Mouse (Mus musculus): ENCODE results near the gene Tjp3.

Tjp3 gene

GRCm38 (mm10) chr10:81284189-81284588, 7.2 kb downstream of the Tjp3 start:
- peaks cover 8% of the 10 kb centered on the region; the same call in 1 of the 2 replicates for H3K36me3 ChIP-seq (ENCODE audit: insufficient read depth, low read length)
- peaks cover 40% of the 10 kb centered on the region for H3K27me3 ChIP-seq (ENCODE audit: insufficient read depth, low read length)
- peak overlapping the region; percentile 80 for H3K4me3 ChIP-seq (replicated peaks; ENCODE audit: low read length)
- TF ChIP-seq CTCF (conservative IDR thresholded peaks at IDR 0.05; ENCODE audit: low read length) (no peak), NANOG (IDR thresholded peaks at IDR 0.05; ENCODE audit: borderline replicate concordance, low read length) (no peak), POU5F1 (IDR thresholded peaks at IDR 0.05; ENCODE audit: borderline replicate concordance, low read length) (no peak)
- H3K4me1 ChIP-seq (replicated peaks; ENCODE audit: low read depth, low read length), result peaks cover 92% of the 10 kb centered on the region
- no peaks in the 10 kb centered on the region for H3K9me3 ChIP-seq (ENCODE audit: low read length)

- H3K4me3 ChIP-seq (replicated peaks; ENCODE audit: low read length), result peak overlapping the region; percentile 64
- TF ChIP-seq POU5F1 (IDR thresholded peaks at IDR 0.05; ENCODE audit: borderline replicate concordance, low read length) (no peak), CTCF (conservative IDR thresholded peaks at IDR 0.05; ENCODE audit: low read length) (no peak), NANOG (IDR thresholded peaks at IDR 0.05; ENCODE audit: borderline replicate concordance, low read length) (no peak)
Observed at GRCm38 (mm10) chr10:81279496-81279895, 11.9 kb downstream of the Tjp3 start.

GRCm38 (mm10) chr10:81277676-81278075, 13.7 kb downstream of the Tjp3 start:
- Histone ChIP-seq H3K9me3 (ENCODE audit: low read length) (no peaks in the 10 kb centered on the region), H3K27me3 (ENCODE audit: insufficient read depth, low read length) (peaks cover 28% of the 10 kb centered on the region), H3K36me3 (ENCODE audit: insufficient read depth, low read length) (peaks cover 39% of the 10 kb centered on the region), H3K4me3 (replicated peaks; ENCODE audit: low read length) (peak overlapping the region; percentile 75), H3K4me1 (replicated peaks; ENCODE audit: low read depth, low read length) (peaks cover 78% of the 10 kb centered on the region)
- TF ChIP-seq CTCF (conservative IDR thresholded peaks at IDR 0.05; ENCODE audit: low read length) (peak; percentile 23), NANOG (IDR thresholded peaks at IDR 0.05; ENCODE audit: borderline replicate concordance, low read length) (no peak)

More at GRCm38 (mm10) chr10:81279496-81279895, 11.9 kb downstream of the Tjp3 start:
- Histone ChIP-seq H3K9me3 (ENCODE audit: low read length) (no peaks in the 10 kb centered on the region), H3K36me3 (ENCODE audit: insufficient read depth, low read length) (peaks cover 25% of the 10 kb centered on the region), H3K4me1 (replicated peaks; ENCODE audit: low read depth, low read length) (peaks cover 78% of the 10 kb centered on the region), H3K27me3 (ENCODE audit: insufficient read depth, low read length) (peaks cover 40% of the 10 kb centered on the region)

GRCm38 (mm10) chr10:81273842-81274241, 17.5 kb downstream of the Tjp3 start:
- H3K4me3 ChIP-seq (replicated peaks; ENCODE audit: low read length), result peak overlapping the region; percentile 7
- H3K36me3 ChIP-seq (ENCODE audit: insufficient read depth, low read length), result peaks cover 60% of the 10 kb centered on the region
- no peaks in the 10 kb centered on the region for H3K9me3 ChIP-seq (ENCODE audit: low read length)
- peaks cover 73% of the 10 kb centered on the region for H3K4me1 ChIP-seq (replicated peaks; ENCODE audit: low read depth, low read length)
- no peak for TF ChIP-seq POU5F1 (IDR thresholded peaks at IDR 0.05; ENCODE audit: borderline replicate concordance, low read length)
- no peak for TF ChIP-seq CTCF (conservative IDR thresholded peaks at IDR 0.05; ENCODE audit: low read length)
- H3K27me3 ChIP-seq (ENCODE audit: insufficient read depth, low read length), result peaks cover 10% of the 10 kb centered on the region; the same call in 1 of the 2 replicates

GRCm38 (mm10) chr10:81272356-81272755, 19.0 kb downstream of the Tjp3 start:
- Histone ChIP-seq H3K9me3 (ENCODE audit: low read length) (no peaks in the 10 kb centered on the region), H3K4me1 (replicated peaks; ENCODE audit: low read depth, low read length) (peaks cover 68% of the 10 kb centered on the region), H3K4me3 (replicated peaks; ENCODE audit: low read length) (peak overlapping the region; percentile 67), H3K36me3 (ENCODE audit: insufficient read depth, low read length) (peaks cover 60% of the 10 kb centered on the region), H3K27me3 (ENCODE audit: insufficient read depth, low read length) (peaks cover 5% of the 10 kb centered on the region; the same call in 1 of the 2 replicates)
- TF ChIP-seq POU5F1 (IDR thresholded peaks at IDR 0.05; ENCODE audit: borderline replicate concordance, low read length), result no peak
- no peak for TF ChIP-seq CTCF (conservative IDR thresholded peaks at IDR 0.05; ENCODE audit: low read length)
- TF ChIP-seq NANOG (IDR thresholded peaks at IDR 0.05; ENCODE audit: borderline replicate concordance, low read length), result no peak

GRCm38 (mm10) chr10:81268643-81269412, 22.6 kb downstream of the Tjp3 start:
- H3K4me1 ChIP-seq (replicated peaks; ENCODE audit: low read depth, low read length), result peaks cover 78% of the 10 kb centered on the region
- no peaks in the 10 kb centered on the region for H3K27me3 ChIP-seq (ENCODE audit: insufficient read depth, low read length)
- no peaks in the 10 kb centered on the region for H3K9me3 ChIP-seq (ENCODE audit: low read length)
- no peak for TF ChIP-seq NANOG (IDR thresholded peaks at IDR 0.05; ENCODE audit: borderline replicate concordance, low read length)
- TF ChIP-seq CTCF (conservative IDR thresholded peaks at IDR 0.05; ENCODE audit: low read length), result no peak
- TF ChIP-seq POU5F1 (IDR thresholded peaks at IDR 0.05; ENCODE audit: borderline replicate concordance, low read length), result no peak
- peak overlapping the region; percentile 94 for H3K4me3 ChIP-seq (replicated peaks; ENCODE audit: low read length)
- H3K36me3 ChIP-seq (ENCODE audit: insufficient read depth, low read length), result peaks cover 59% of the 10 kb centered on the region

GRCm38 (mm10) chr10:81268056-81268455, 23.3 kb downstream of the Tjp3 start:
- Histone ChIP-seq H3K9me3 (ENCODE audit: low read length) (no peaks in the 10 kb centered on the region), H3K27me3 (ENCODE audit: insufficient read depth, low read length) (no peaks in the 10 kb centered on the region), H3K36me3 (ENCODE audit: insufficient read depth, low read length) (peaks cover 59% of the 10 kb centered on the region), H3K4me1 (replicated peaks; ENCODE audit: low read depth, low read length) (peaks cover 77% of the 10 kb centered on the region), H3K4me3 (replicated peaks; ENCODE audit: low read length) (peak overlapping the region; percentile 94)
- no peak for TF ChIP-seq POU5F1 (IDR thresholded peaks at IDR 0.05; ENCODE audit: borderline replicate concordance, low read length)
- no peak for TF ChIP-seq CTCF (conservative IDR thresholded peaks at IDR 0.05; ENCODE audit: low read length)
- no peak for TF ChIP-seq NANOG (IDR thresholded peaks at IDR 0.05; ENCODE audit: borderline replicate concordance, low read length)

GRCm38 (mm10) chr10:81266211-81267105, 24.9 kb downstream of the Tjp3 start, which contains the start of the genes Mrpl54 and Apba3:
Mrpl54 (minus strand) TSS chr10:81266934.
Apba3 (plus strand) TSS chr10:81266960.
- TF ChIP-seq POU5F1 (IDR thresholded peaks at IDR 0.05; ENCODE audit: borderline replicate concordance, low read length) (no peak), NANOG (IDR thresholded peaks at IDR 0.05; ENCODE audit: borderline replicate concordance, low read length) (no peak), CTCF (conservative IDR thresholded peaks at IDR 0.05; ENCODE audit: low read length) (no peak)
- Histone ChIP-seq H3K36me3 (ENCODE audit: insufficient read depth, low read length) (peaks cover 59% of the 10 kb centered on the region), H3K27me3 (ENCODE audit: insufficient read depth, low read length) (no peaks in the 10 kb centered on the region), H3K9me3 (ENCODE audit: low read length) (no peaks in the 10 kb centered on the region), H3K4me3 (replicated peaks; ENCODE audit: low read length) (peak within 1 kb of the TSS; percentile 94), H3K4me1 (replicated peaks; ENCODE audit: low read depth, low read length) (peaks cover 78% of the 10 kb centered on the region)

All from E14TG2a.4 (cell line).